Mouse (Mus musculus) forebrain, embryonic 14.5 days (tissue): ENCODE measurements around the gene Dnajc17. TPM values are rescaled to one million over a fixed set of nuclear protein-coding genes. Genes with fewer than 3 reads are reported as not detected.

ENCODE experiments used
- ATAC-seq: fragments of 200-750 bp; cut with Nextera tagmentation; 2 replicates; pipeline ENCODE4 v1.8.0; 2017; ENCODE audit warnings: mild to moderate bottlenecking, moderate library complexity
- DNase-seq: peaks from one replicate; pipeline ENCODE4 v3.0.0-alpha.2; 2015; ENCODE audit warnings: low spot score
- H3K27ac ChIP-seq: fragments of 300-500 bp; sonication (generic); 2 replicates; pipeline ENCODE4 v1.5.1; 2014; ENCODE audit warnings: low read depth, mild to moderate bottlenecking, control low read depth, low read length, moderate library complexity
- H3K27me3 ChIP-seq: fragments of 300-500 bp; sonication (generic); replicated peaks from 2 replicates; pipeline ENCODE4 v1.6.1; 2014; ENCODE audit warnings: low read length, control low read depth, mixed read lengths; ENCODE audit not compliant: control insufficient read depth, insufficient read depth
- H3K36me3 ChIP-seq: fragments of 300-500 bp; sonication (generic); 2 replicates; pipeline ENCODE4 v1.6.1; 2014; ENCODE audit warnings: low read length, control low read depth; ENCODE audit not compliant: control insufficient read depth, insufficient read depth
- H3K4me1 ChIP-seq: fragments of 300-500 bp; sonication (generic); 2 replicates; pipeline ENCODE4 v1.6.1; 2014; ENCODE audit warnings: antibody characterized with exemption, low read length, control low read depth; ENCODE audit not compliant: control insufficient read depth, insufficient read depth
- H3K4me2 ChIP-seq: fragments of 300-500 bp; sonication (generic); 2 replicates; pipeline ENCODE4 v1.6.1; 2014; ENCODE audit warnings: mild to moderate bottlenecking, control low read depth, low read length
- H3K4me3 ChIP-seq: fragments of 300-500 bp; sonication (generic); 2 replicates; pipeline ENCODE4 v1.5.1; 2014; ENCODE audit warnings: low read depth, low read length, control low read depth
- H3K9ac ChIP-seq: fragments of 300-500 bp; sonication (generic); 2 replicates; pipeline ENCODE4 v1.6.1; 2014; ENCODE audit warnings: mild to moderate bottlenecking, low read length, control low read depth, moderate library complexity
- H3K9me3 ChIP-seq: fragments of 300-500 bp; sonication (generic); replicated peaks from 2 replicates; pipeline ENCODE4 v1.6.1; 2016; ENCODE audit warnings: low read length, control low read depth, mixed read lengths; ENCODE audit not compliant: control insufficient read depth
- WGBS: fragments of 180-500 bp; shearing (Covaris S2); extraction: QIAGEN DNeasy Blood & Tissue Kit; methylation state at CpG from one replicate; pipeline ENCODE4 v1.1.7; 2014; 5-methylcytosine and 5-hydroxymethylcytosine counted together
- polyA plus RNA-seq: library from polyadenylated mRNA; unstranded; fragments of >200 nt; fragmentation: Nextera tagmentation; extraction: Ambion mirVana; gene quantifications from 2 replicates; pipeline ENCODE4 v1.2.1, GENCODE M21; 2014

Gene Dnajc17
- polyA plus RNA-seq, 1 experiment from 2014 or later: 24.6 TPM

DNA sequence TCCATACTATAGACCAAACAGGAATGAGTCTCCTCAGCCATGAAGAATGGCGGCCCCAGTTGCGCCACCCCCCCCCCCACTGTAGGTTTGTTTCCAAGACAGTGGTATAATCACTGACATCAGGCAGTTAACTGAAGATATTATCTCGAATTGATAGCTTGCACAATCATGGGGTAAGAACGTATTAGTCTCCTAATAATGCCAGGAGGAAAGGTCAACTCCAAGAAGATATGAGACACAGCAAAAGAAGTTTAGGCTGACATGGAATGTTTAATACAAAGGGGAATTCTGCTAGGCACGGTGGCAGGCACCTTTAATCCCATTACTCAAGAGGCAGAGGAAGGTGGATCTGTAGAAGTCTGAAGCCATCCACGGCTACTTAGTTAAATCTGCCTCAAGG is 62.2 kb downstream of the Dnajc17 start:
- H3K27me3 ChIP-seq: no peaks in the 10 kb centered on the region
- no peaks in the 10 kb centered on the region for H3K9me3 ChIP-seq
- H3K9ac ChIP-seq: no peak overlapping the region
- ATAC-seq (no peak), DNase-seq (no peak)
- 82% methylated on average over 6 of the region's 6 CpGs for WGBS
- H3K36me3 ChIP-seq: peaks cover 90% of the 10 kb centered on the region
- no peak overlapping the region for H3K4me2 ChIP-seq
- no peak overlapping the region for H3K4me3 ChIP-seq
- H3K27ac ChIP-seq: no peak overlapping the region
- H3K4me1 ChIP-seq: no peaks in the 10 kb centered on the region

DNA sequence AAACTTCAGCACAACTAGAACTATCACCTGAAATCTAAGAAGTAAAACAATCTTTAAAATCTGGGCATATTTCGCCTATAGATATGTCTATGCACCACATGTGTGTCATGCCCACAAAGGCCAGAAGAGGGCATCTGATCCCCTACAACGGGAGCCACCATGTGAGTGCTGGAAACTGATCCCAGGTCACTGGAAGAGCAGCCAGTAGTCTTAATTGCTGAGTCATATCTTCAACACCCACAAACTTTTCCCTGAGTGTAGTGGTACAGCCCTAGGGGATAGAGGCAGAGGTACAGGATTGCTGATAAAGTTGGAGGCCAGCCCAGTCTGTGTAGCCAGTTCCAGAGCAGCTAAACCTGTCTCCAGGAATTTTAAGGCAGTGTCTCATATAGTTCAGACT is 63.4 kb downstream of the Dnajc17 start:
- ATAC-seq (no peak), DNase-seq (peak; percentile 8)
- H3K36me3 ChIP-seq: peaks cover 90% of the 10 kb centered on the region
- H3K9ac ChIP-seq: no peak overlapping the region
- no peaks in the 10 kb centered on the region for H3K4me1 ChIP-seq
- no peak overlapping the region for H3K4me3 ChIP-seq
- H3K27me3 ChIP-seq: no peaks in the 10 kb centered on the region
- H3K4me2 ChIP-seq: no peak overlapping the region
- no peak overlapping the region for H3K27ac ChIP-seq
- 93% methylated on average over 2 of the region's 2 CpGs for WGBS
- no peaks in the 10 kb centered on the region for H3K9me3 ChIP-seq

DNA sequence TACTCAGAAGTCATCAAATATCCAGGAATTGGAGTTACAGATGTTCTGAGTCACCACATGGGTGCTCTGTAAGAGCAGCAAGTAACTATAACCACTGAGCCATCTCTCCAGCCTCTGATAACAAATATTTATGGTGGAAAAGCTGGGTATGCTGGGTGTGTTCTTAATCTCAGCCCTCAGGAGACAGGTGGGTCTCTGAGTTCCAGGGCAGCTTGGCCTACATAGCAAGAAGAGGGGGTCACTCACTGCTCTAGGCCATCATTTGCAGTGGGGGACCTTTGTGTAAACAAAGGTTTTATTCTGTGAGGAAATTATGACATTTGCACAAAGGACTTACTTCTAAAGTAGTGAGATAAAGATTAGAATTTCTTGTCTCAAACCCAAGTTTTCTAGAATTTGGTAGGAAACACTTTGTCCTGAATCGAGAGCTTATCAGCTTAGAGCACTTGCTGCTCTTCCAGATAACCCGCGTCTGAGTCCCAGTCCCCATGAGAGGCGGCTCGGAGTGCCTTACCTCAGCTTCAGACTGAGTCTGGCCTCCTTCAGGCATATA is 72.2 kb downstream of the Dnajc17 start:
- no peak overlapping the region for H3K4me2 ChIP-seq
- ATAC-seq (no peak), DNase-seq (no peak)
- H3K9ac ChIP-seq: no peak overlapping the region
- H3K27ac ChIP-seq: no peak overlapping the region
- H3K4me3 ChIP-seq: no peak overlapping the region
- peaks cover 82% of the 10 kb centered on the region for H3K36me3 ChIP-seq
- no peaks in the 10 kb centered on the region for H3K9me3 ChIP-seq
- H3K27me3 ChIP-seq: no peaks in the 10 kb centered on the region
- WGBS: 91% methylated on average over 5 of the region's 5 CpGs
- no peaks in the 10 kb centered on the region for H3K4me1 ChIP-seq

Other genes with a start within 250 kb of the Dnajc17 start
- 39.4 and 41.6 TPM in 2 replicates for gene Ccdc32, start 179.4 kb downstream of the Dnajc17 start, polyA plus RNA-seq
- 4.2 and 4.6 TPM in 2 replicates for gene Rpusd2, start 174.0 kb downstream of the Dnajc17 start, polyA plus RNA-seq
- gene Knl1, start 161.7 kb downstream of the Dnajc17 start, polyA plus RNA-seq: 21.1 and 25.2 TPM in 2 replicates
- gene Rad51, start 96.0 kb downstream of the Dnajc17 start, polyA plus RNA-seq: 20.9 and 29.9 TPM in 2 replicates
- gene Rmdn3, start 51.8 kb downstream of the Dnajc17 start, polyA plus RNA-seq: 43.5 and 53.7 TPM in 2 replicates
- gene Gchfr, start 41.0 kb downstream of the Dnajc17 start, polyA plus RNA-seq: 1.7 and 2.5 TPM in 2 replicates
- 0.31 and 0.48 TPM in 2 replicates for gene Gm14137, start 34.3 kb downstream of the Dnajc17 start, polyA plus RNA-seq
- gene Zfyve19, start 178 bp downstream of the Dnajc17 start, polyA plus RNA-seq: 62.8 and 67.6 TPM in 2 replicates
- gene Ppp1r14d, start 21.1 kb upstream of the Dnajc17 start, polyA plus RNA-seq: not detected in 2 replicates
- gene Spint1, start 28.6 kb upstream of the Dnajc17 start, polyA plus RNA-seq: 0.27 and 0.39 TPM in 2 replicates
- 8.5 and 12.7 TPM in 2 replicates for gene Rhov, start 62.5 kb upstream of the Dnajc17 start, polyA plus RNA-seq
- 12.0 and 19.9 TPM in 2 replicates for gene Vps18, start 79.9 kb upstream of the Dnajc17 start, polyA plus RNA-seq
- 2.9 and 3.8 TPM in 2 replicates for gene Dll4, start 117.0 kb upstream of the Dnajc17 start, polyA plus RNA-seq
- 3.5 and 3.8 TPM in 2 replicates for gene Chac1, start 142.4 kb upstream of the Dnajc17 start, polyA plus RNA-seq